Mouse (Mus musculus) small intestine, adult 2 months (tissue): ENCODE data around the gene Ighmbp2.

ENCODE experiments used
- CTCF ChIP-seq: fragments of 200-500 bp; IDR thresholded peaks from 2 replicates; pipeline ENCODE4 v1.5.1; 2012; ENCODE audit warnings: low read depth, mild to moderate bottlenecking, control low read depth, inconsistent platforms, low read length, moderate library complexity, mixed read lengths; ENCODE audit not compliant: insufficient replicate concordance, insufficient read length; ENCODE audit errors: extremely low read depth
- POLR2A ChIP-seq: fragments of 200-500 bp; IDR thresholded peaks from 2 replicates; pipeline ENCODE4 v1.6.1; 2012; ENCODE audit warnings: low read depth, mild to moderate bottlenecking, control low read depth, inconsistent platforms, low read length, moderate library complexity

GRCm38 (mm10) chr19:3320086-3320485 lies 37.3 kb upstream of the Ighmbp2 start:
- no peak for TF ChIP-seq POLR2A
- TF ChIP-seq CTCF = no peak
